Mouse (Mus musculus) lung, postnatal 36 days (tissue): ENCODE measurements around the gene Zcchc10.
A peak's percentile ranks its signal among the peaks of the same experiment; 100 is the strongest.
"Not testable (repeated sequence)": the region's sequence is repeated elsewhere in the genome, so short reads cannot be mapped to it uniquely, and the experiment has no call there.

Experiments used
- DNase-seq: peaks from one replicate; pipeline ENCODE4 v3.0.0; 2022; ENCODE audit warnings: mixed read lengths

Gene Zcchc10

DNA sequence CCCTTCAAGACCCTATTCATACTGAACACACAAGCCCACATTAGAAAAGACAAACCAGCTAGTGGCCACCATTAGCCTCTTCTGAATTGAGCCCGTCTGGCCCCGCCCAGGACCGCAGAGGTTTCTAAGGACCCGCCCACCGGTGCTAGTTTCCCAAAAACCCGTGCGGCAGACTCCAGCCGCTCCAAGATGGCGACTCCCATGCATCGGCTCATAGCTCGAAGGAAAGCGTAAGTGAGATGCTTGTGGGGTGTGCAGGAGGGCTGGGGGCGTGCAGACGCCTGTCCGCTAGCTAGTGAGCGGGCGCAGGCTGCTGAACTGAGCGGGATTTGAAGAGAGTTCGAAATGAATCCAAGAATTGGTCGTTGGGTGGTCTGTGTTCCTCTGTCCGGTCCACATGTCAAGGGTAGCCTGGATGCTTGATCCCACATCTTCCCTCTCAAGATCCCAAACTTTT is at the start of gene Zcchc10:
Zcchc10 (plus strand) TSS at position 168 of the 457 bp plus-strand sequence.
- DNase-seq = peak; percentile 96

DNA sequence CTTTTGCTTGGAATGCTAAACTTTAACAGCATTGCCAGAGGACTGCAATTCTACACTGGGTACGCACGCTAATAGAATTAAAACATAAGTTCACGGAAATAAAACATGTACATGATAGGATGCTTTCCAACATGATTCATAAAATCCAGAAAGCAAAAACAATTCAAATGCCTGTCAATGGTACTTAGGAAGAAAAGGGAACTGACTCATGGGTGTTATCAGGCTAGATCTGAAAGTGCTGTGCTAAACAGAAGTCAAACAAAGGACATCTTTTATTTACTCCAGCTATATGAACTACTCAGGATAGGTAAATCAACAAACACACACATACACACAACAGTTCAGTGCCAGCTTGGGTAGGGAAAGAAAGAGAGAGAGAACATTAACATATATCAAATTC is 49.1 kb upstream of the Zcchc10 start:
- DNase-seq = no peak

DNA sequence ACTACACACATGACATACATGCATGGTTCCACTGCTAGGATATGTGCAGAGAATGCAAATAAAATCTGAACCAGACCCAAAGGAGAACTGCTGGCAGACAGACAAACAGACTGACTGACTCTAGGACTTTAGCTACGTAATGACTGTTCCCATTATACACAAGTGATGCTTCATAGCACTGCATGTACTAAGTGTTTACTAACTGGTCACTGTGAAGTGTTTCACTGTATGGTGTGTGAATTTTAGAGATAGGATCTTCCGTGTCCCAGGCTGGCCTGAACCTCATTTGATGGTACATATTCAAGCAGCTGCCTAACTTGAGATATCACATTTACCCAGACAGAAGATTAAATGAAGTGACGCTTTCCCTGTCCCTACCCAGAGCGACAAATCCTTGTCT is 46.1 kb upstream of the Zcchc10 start:
- peak; percentile 14 for DNase-seq

DNA sequence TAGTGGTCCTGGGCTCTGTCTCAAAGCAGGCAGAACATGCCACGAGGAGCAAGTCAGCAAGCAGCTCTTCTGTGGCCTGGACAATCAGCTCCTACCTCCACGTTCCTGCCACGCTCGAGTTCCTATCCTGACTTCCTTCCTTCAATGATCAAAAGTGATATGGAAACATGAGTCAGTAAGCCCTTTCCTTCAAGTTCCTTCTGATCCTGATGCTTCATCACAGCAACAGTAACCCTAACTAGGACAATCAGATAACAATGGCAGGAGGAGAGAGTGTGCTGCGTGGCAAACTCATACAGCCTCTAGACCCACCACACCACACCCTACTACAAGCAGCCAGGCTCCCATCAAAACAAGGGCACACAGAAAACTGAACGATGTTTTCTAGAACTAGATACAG is 38.6 kb upstream of the Zcchc10 start:
- no peak for DNase-seq

DNA sequence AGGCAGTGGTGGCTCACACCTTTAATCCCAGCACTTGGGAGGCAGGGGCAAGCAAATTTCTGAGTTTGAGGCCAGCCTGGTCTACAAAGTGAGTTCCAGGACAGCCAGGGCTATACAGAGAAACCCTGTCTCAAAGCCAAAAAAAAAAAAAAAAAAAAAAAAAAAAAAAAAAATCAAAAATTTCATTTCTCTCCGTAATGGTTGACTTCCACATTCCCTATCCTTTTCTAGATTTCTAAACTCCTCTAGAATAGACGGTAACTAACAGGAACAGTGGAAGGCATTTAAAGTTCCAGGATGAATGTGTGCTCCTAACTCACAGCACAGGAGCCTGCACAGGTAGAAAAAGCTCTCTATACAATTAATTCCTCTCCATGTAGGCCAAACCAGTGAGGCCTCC is 34.3 kb upstream of the Zcchc10 start:
- DNase-seq = not testable (repeated sequence)

DNA sequence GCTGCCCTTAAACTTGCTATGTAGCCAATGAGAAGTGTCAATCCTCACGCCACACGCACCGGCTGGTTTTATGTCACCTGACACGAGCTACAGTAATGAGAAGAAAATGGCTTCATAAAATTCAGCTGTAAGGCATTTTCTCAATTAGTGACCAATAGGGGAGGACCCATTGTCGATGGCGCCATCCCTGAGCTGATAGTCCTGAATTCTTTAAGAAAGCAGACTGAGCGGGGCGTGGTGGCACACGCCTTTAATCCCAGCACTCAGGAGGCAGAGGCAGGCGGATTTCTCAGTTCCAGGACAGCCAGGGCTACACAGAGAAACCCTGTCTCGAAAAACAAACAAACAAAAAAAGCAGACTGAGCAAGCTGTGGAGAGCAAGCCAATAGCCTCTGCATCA is 33.6 kb upstream of the Zcchc10 start:
- DNase-seq = no peak

DNA sequence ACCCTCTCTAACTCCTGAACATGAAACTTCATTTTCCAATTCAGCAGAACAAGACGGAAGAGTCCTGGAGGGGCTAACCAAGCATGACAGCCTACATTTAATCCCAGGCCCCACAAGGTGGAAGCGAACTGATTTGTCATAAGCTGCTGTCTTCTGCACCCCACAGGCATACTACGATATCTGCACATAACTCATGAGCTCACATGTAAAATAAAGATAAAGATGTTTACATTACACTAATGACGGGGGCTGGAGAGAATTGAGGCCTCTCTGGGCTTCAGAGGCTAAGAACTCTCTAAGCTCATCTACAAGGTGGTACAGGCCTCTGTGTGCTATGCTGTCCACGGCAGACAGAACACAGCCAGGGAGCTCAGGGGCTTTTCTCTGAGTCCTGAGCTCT is 30.0 kb upstream of the Zcchc10 start:
- DNase-seq = no peak

DNA sequence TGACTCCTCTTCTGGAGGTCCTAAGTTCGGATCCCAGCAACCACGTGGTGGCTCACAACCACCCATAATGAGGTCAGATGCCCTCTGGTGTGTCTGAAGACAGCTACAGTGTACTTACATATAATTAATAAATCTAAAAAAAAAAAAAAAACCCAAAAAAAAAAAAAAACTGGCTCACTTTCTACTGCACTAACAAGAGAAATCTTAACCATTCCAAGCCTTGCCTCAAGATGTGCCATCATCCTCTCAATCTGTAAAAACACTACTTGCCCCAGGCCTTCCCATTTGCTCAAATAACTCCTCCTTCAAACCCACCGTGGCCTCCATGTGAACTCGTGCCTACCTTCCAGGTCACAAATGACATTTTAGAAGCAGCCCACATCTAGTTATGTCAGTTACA is 27.6 kb upstream of the Zcchc10 start:
- DNase-seq = no peak

DNA sequence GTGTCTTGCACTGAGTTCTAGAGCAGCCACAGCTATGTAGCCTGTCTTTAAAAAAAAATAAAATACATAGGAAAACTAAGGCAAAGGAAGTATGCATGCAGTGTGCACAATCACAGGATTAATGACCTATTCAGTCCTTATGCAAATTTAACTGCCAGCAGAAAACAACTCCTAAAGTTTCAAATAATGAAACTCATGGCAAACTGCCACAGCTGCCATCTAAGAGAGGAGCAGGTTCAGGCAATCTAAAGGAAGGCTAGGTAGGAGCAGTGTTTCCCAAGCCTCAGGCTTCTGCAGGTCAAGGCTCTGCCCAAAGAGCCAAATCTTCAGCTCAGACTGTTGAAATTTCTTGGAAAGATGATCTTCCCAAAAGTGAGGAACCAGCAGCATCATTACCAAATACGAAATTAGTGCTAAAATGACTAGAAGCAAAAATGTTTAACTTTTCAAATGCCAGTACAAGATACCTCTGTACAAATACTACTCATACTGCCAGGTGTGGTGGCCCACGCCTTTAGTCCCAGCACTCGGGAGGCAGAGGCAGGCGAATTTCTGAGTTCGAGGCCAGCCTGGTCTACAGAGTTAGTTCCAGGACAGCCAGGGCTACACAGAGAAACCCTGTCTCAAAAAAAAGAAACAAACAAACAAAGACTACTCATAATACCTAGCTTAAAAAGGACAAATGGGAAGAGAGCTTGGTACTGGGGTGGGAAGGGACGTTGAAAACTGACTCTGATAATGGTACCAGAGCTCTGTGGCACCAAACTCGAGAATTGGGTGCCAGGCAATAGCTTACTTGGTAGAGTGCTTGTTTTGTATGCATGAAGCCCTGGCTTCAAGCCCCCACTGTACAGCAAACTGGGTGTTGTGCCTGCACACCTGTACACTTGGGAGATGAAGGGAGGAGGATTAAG is 26.3 kb upstream of the Zcchc10 start:
- DNase-seq = no peak

DNA sequence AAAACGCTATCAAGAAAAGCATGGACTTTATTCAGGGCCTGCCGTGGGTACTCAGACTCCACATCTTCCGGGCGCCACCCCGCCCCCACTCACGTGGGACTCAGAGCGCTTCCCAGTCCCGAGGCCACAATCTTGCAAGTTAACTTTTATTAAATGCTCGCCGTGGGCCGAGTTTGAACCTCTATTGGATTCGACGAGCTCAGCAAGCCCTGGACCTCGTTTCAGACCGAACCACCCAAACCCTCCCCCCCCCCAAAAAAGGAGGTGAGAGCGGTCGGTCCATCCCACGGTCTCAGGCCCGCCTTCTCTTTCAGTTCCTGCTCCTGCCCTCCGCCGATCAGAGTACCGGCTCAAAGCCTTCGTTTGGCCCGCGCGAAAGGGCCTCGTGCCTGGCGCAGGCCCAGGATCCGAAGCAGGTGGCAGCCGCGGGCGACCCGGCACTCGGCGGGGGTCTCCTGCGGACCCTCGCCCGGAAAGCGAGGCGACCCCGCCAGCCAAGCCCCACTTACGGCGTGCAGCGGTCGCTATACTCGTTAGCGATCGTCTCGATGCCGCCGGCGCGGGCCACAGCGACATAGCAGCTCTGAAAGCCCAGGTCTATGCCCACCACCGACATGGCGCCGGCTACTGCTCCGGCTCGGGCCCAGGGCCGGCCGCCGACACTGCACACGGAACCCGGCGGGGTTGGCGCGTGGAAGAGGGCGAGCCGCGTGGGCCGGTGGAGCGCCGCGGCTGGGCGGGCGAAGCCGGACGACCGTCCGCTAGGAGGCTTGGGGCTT is 24.7 kb upstream of the Zcchc10 start:
- peak; percentile 82 for DNase-seq

DNA sequence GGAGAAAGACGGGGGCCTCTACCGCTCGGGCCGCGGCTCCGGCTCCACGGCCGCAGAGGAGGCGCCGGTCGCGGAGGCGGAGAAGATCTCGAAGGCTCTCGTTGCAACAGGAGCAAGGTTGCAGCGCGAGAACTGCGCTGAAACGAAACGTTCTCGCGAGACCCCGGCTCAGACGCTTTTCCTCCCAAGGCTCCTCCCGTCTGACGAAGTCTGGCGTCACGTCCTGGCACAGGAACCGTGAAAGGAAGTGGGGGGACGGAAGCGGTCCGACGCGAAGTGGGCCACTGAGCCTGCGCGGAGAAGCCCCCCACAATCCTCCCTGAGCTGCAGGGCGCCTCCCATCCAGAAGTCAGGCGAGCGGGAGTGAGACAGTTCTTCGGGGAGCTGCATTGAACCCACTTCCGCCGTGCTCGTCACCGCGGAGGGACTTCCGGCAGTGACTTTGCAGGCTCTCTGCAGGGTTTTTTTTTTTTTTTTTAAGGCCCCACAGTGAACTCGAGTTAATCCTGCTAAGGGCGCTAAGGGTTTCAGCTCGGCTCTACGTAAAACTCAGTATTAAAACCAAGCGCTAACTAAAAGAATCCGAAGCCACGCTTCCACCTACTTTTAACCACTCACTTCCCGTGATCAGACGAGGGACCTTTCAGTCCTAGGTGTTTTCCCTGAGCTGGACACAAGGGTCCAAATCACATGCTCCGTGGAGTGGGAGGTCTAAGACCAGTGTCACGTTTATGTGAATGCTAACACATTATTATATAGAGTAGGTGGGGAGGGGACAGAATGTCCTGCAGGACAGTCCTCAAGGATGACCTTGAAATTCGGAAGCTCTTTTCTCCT is 23.9 kb upstream of the Zcchc10 start, which contains the start of gene Hspa4:
Hspa4 (minus strand) TSS at position 128 of the 837 bp plus-strand sequence.
- peak; percentile 99 for DNase-seq

DNA sequence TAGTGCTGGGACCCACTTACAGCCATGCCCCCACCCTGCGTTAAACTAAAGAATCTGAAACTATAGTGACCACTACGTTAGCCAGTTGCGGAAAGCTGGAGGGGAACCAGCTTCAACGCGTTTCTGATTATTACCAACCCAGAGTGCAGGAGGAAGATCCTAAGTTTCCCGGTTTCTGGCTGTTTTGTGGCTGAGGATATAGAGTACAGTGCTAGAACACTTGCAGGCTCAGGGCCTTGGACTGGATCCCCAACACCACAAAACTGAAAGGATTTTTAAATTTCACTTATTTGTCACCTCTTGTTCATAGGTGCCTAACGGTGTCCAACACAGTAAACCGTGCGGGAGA is 23.3 kb upstream of the Zcchc10 start:
- no peak for DNase-seq

DNA sequence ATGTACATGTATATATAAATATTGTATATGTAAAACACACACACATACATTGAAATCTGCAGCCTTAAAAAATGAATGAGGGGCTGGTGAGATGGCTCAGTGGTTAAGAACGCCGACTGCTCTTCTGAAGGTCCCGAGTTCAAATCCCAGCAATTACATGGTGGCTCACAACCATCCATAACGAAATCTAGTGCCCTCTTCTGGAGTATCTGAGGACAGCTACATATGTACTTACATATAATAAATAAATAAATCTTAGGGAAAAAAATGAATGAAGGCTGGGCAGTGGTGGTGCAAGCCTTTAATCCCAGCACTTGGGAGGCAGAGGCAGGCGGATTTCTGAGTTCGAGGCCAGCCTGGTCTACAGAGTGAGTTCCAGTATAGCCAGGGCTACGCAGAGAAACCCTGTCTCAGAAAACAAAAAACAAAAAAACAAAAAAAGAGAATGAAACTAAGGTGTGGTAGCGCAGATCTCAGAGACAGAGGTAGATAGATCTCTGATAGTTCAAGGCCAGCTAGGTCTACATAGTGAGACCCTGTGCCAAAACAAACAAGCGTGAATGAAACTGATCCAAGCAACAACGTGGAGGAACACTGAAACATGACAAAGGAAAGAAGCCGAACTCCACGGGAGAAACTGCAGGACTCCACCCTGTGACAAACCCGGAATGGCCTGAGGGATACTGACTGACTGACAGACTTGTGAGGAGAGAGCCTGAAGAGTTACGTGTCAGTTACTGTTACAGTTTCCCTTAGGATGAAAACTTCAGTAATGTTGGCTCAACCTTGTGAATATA is 20.2 kb upstream of the Zcchc10 start:
- no peak for DNase-seq

DNA sequence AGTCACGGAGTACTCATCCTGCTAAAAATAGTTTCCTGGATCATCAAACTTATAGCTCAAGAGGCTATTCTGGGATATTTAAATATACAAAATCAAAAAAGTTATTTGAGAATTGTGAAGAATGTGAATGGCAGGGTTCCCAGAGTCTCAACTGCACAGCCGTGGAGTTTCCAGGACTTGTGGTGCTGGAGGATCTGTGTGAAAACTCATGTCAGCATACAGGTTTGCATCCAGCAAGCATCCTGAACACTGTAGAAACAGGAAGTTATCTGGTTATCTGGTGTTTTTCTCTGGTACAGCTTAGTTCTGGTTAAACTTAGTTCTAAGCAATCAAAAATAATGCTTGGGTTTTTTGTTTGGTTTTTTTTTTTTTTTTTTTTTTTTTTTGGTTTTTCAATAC is 17.5 kb upstream of the Zcchc10 start:
- peak; percentile 37 for DNase-seq

DNA sequence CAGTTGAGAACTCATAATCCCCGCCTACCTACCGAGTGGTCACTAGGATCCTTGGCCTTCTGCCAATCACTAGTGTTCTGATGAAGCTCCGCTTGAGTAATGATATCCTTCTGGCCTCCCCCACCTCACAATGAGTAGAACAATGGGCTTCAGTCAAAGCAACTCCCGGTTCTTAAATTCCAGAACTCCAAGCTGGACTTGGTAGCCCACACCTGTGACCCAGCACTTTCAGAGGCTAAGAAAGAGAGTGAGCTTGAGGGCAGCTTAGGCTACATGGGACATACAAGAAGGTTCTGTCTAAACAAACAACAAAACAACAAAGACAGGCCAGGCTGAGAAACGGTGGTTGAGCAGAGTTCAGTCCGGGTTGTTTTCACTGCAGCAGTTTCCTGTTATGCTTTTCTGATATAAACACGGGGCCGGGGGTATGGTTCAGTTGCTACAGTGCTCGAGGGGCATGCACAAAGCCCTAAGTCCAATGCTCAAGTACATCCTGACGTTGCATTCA is 16.9 kb upstream of the Zcchc10 start:
- DNase-seq = peak; percentile 85

DNA sequence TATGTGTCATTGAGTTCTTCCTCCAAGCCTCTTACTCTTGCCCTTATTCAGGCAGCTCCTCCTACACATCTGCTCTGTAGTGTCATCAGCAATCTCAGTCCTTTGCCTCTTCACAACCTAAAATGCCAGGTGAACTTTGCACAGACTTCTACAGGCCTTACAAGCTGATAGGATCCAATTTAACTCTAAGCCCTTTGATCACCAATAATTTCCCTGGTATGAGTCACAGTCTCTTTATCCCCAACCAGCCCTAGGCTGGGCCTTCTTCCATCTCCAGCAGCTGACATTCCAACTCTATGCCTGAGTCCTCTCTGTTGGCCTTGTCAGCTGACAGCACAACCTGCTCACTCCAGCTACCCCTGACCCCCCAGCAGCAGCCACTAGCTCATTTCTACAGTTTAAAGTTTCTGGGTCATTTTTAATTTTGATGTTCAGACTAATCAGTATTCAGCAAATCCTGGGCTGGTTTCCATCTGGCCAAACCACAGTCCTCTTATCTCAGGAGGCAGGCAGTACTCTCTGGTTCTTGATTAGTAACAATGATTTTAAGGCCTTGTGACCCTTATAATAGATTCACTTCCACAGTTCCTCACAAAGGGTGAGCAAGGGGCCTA is 16.1 kb upstream of the Zcchc10 start:
- DNase-seq = peak; percentile 44

DNA sequence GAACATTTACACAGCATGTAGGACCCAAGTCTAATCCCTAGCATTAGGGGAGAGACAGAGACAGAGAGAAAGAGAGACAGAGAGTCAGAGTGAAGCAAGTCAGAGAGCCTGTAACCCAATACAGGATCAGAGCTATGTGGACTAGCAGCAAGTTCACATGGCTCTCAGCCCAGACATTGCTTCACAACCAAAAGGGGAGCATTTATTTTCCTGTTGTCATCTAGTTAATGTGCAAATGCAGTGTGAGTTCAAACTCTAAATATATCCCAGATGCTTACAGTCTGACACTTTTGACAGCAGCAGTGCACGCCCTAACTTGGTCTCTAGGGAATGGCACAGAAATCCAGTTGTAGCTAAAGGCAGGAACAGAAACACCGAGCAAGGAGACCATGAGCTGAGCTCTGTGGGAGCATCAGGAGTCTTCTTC is 15.6 kb upstream of the Zcchc10 start:
- peak; percentile 86 for DNase-seq

DNA sequence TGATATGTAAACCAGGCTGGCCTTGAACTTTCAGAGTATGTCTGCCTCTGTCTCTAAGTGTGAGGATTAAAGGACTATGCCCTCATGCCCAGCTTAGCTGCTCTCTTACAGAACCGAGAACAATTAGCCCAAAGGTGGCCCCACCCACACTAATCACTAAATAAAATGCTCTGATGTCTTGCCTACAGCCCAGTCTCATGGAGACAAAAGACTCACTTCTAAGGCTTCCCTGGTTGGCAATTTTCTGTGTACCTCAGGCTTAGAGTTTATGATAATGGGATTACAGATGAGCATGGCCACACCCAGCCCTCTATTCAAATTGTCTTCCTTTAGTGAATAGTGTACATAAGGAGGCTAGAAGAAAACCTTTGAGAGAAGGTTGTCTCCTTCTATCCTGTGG is 13.1 kb upstream of the Zcchc10 start:
- DNase-seq = no peak

DNA sequence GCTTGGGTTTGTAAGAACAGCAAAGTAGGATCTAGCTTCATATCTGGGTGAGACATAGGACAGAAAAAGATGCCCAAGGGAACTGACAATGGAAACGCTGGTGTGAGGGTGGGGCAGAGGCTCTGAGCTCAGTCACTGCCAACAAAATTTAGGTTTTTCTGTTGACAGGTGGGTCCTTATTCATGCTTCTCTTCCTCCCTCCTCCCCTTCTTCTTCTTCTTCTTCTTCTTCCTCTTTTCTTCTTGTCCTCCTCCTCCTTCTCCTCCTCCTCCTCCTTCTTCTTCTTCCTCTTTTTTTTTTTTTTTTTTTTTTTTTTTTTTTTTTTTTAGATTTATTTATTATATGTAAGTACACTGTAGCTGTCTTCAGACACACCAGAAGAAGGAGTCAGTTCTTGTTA is 11.7 kb upstream of the Zcchc10 start:
- DNase-seq = not testable (repeated sequence)

DNA sequence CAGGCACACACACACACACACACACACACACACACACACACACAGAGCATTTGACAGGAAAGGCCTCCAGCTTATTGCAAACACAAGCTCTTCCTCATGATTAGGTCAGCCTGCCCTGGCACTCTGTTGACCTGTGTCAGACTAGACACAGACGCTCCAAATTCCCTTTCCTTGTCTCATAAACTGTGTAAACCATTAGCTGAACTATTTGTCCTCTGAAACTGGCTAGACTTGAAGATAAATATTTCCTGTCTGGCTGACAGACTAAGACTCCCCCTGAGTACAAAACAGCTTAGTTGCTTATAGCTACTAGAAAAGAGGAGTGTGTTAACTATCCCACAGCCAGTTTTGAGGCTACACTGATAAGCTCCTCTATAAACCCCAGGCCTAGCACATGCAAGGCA is 9.7 kb upstream of the Zcchc10 start:
- peak; percentile 85 for DNase-seq

DNA sequence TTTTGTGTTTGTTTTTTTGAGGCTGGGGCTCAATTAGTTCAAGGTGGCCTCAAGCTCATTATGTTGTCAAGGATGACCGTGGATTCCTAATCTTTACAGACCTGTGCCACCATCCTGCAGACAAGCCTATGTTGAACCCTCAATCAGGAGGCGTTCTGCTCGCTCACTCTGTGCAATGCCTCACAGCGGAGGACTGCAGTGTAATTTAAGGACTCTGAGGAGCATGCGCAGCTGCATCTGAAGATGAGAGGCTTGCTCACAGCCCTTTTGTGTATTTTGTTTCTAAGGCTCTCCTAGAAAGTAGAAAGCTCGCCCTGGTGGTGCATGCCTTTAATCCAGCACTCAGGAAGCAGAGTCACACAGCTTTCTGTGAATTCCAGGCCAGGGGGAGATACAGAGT is 7.5 kb upstream of the Zcchc10 start:
- DNase-seq = peak; percentile 43
